Mouse (Mus musculus) intestine, embryonic 14.5 days (tissue): ENCODE data around the gene Olfr111. TPM values are rescaled to one million over a fixed set of nuclear protein-coding genes. Genes with fewer than 3 reads are reported as not detected.

Experiments
- ATAC-seq: fragments of 200-750 bp; cut with Nextera tagmentation; replicated peaks from 2 replicates; pipeline ENCODE4 v1.8.0; 2017; ENCODE audit warnings: low read depth, moderate number of reproducible peaks, moderate TSS enrichment, moderate library complexity; ENCODE audit not compliant: low FRiP score, low TSS enrichment
- DNase-seq: peaks from one replicate; pipeline ENCODE4 v3.0.0-alpha.2; 2018; ENCODE audit warnings: low spot score
- H3K27ac ChIP-seq: fragments of 300-500 bp; sonication (generic); 2 replicates; pipeline ENCODE4 v1.5.1; 2014; ENCODE audit warnings: low read depth, mild to moderate bottlenecking, control low read depth
- H3K27me3 ChIP-seq: fragments of 300-500 bp; sonication (generic); replicated peaks from 2 replicates; pipeline ENCODE4 v1.6.1; 2014; ENCODE audit warnings: low read length, control low read depth; ENCODE audit not compliant: control insufficient read depth, insufficient read depth
- H3K36me3 ChIP-seq: fragments of 300-500 bp; sonication (generic); 2 replicates; pipeline ENCODE4 v1.6.1; 2014; ENCODE audit warnings: low read length, control low read depth; ENCODE audit not compliant: control insufficient read depth, insufficient read depth
- H3K4me1 ChIP-seq: fragments of 300-500 bp; sonication (generic); replicated peaks from 2 replicates; pipeline ENCODE4 v1.6.1; 2014; ENCODE audit warnings: low read length, control low read depth, mixed read lengths; ENCODE audit not compliant: control insufficient read depth, insufficient read depth
- H3K4me2 ChIP-seq: fragments of 300-500 bp; sonication (generic); 2 replicates; pipeline ENCODE4 v1.6.1; 2014; ENCODE audit warnings: low read length
- H3K4me3 ChIP-seq: fragments of 300-500 bp; sonication (generic); 2 replicates; pipeline ENCODE4 v1.5.1; 2014; ENCODE audit warnings: low read depth, low read length, control low read depth, mixed read lengths
- H3K9ac ChIP-seq: fragments of 300-500 bp; sonication (generic); 2 replicates; pipeline ENCODE4 v1.6.1; 2014; ENCODE audit warnings: mild to moderate bottlenecking, low read length
- H3K9me3 ChIP-seq: fragments of 300-500 bp; sonication (generic); 2 replicates; pipeline ENCODE4 v1.6.1; 2016; ENCODE audit warnings: low read length, control low read depth; ENCODE audit not compliant: control insufficient read depth
- WGBS: fragments of 180-500 bp; shearing (Covaris S2); extraction: QIAGEN DNeasy Blood & Tissue Kit; methylation state at CpG from one replicate; pipeline ENCODE4 v1.1.7; 2014; 5-methylcytosine and 5-hydroxymethylcytosine counted together
- polyA plus RNA-seq: library from polyadenylated mRNA; unstranded; fragments of >200 nt; fragmentation: Nextera tagmentation; extraction: Ambion mirVana; gene quantifications from 2 replicates; pipeline ENCODE4 v1.2.1, GENCODE M21; 2014

The Olfr111 gene
- polyA plus RNA-seq, 1 experiment from 2014 or later: not detected

- no peaks in the 10 kb centered on the region for H3K36me3 ChIP-seq
- DNase-seq (no peak), ATAC-seq (no peak)
- no peak overlapping the region for H3K27ac ChIP-seq
- H3K4me2 ChIP-seq: no peak overlapping the region
- no peaks in the 10 kb centered on the region for H3K27me3 ChIP-seq
- H3K4me1 ChIP-seq: no peaks in the 10 kb centered on the region
- 65% methylated on average over 3 of the region's 3 CpGs for WGBS
- H3K9me3 ChIP-seq: no peaks in the 10 kb centered on the region
- H3K9ac ChIP-seq: no peak overlapping the region
- H3K4me3 ChIP-seq: no peak overlapping the region
Observed at GRCm38 (mm10) chr17:37543800-37544435, 36.1 kb downstream of the Olfr111 start.

GRCm38 (mm10) chr17:37558913-37559615, 51.2 kb downstream of the Olfr111 start:
- no peak overlapping the region for H3K27ac ChIP-seq
- DNase-seq (no peak), ATAC-seq (peak; percentile 43; the same call in 1 of the 2 replicates)
- no peaks in the 10 kb centered on the region for H3K4me1 ChIP-seq
- H3K9ac ChIP-seq: no peak overlapping the region
- H3K4me3 ChIP-seq: no peak overlapping the region
- H3K27me3 ChIP-seq: no peaks in the 10 kb centered on the region
- no peaks in the 10 kb centered on the region for H3K36me3 ChIP-seq
- no peaks in the 10 kb centered on the region for H3K9me3 ChIP-seq
- 51% methylated on average over 1 of the region's 1 CpGs for WGBS
- no peak overlapping the region for H3K4me2 ChIP-seq

- ATAC-seq (no peak), DNase-seq (no peak)
- Histone ChIP-seq H3K4me2 (no peak within 1 kb of the TSS), H3K27ac (no peak within 1 kb of the TSS), H3K9ac (no peak within 1 kb of the TSS), H3K27me3 (no peaks in the 10 kb centered on the region), H3K36me3 (no peaks in the 10 kb centered on the region), H3K4me3 (no peak within 1 kb of the TSS), H3K4me1 (no peaks in the 10 kb centered on the region), H3K9me3 (no peaks in the 10 kb centered on the region)
Observed at GRCm38 (mm10) chr17:37569351-37569750, 61.5 kb downstream of the Olfr111 start, which contains the start of gene Olfr112. Gene Olfr112, minus strand, starts transcription at chr17:37569451.

- DNase-seq (no peak), ATAC-seq (no peak)
- H3K27me3 ChIP-seq: no peaks in the 10 kb centered on the region
Observed at GRCm38 (mm10) chr17:37577563-37577962, 69.7 kb downstream of the Olfr111 start, which contains the start of gene Olfr113. Gene Olfr113, minus strand, starts transcription at chr17:37577663.

More at GRCm38 (mm10) chr17:37577563-37577962, 69.7 kb downstream of the Olfr111 start, which contains the start of gene Olfr113:
- Histone ChIP-seq H3K9ac (no peak within 1 kb of the TSS), H3K4me1 (no peaks in the 10 kb centered on the region), H3K4me2 (no peak within 1 kb of the TSS), H3K27ac (no peak within 1 kb of the TSS), H3K9me3 (no peaks in the 10 kb centered on the region), H3K36me3 (no peaks in the 10 kb centered on the region), H3K4me3 (no peak within 1 kb of the TSS)

Other genes starting within 250 kb of the Olfr111 start
- not detected in 2 replicates for gene Olfr98, start 244.3 kb upstream of the Olfr111 start, polyA plus RNA-seq
- gene H2-M3, start 237.8 kb upstream of the Olfr111 start, polyA plus RNA-seq: 4.6 and 5.4 TPM in 2 replicates
- gene Olfr99, start 224.6 kb upstream of the Olfr111 start, polyA plus RNA-seq: not detected in 2 replicates
- not detected in 2 replicates for gene Olfr101, start 203.7 kb upstream of the Olfr111 start, polyA plus RNA-seq
- not detected in 2 replicates for gene Olfr102, start 191.0 kb upstream of the Olfr111 start, polyA plus RNA-seq
- not detected in 2 replicates for gene Olfr103, start 168.3 kb upstream of the Olfr111 start, polyA plus RNA-seq
- not detected in 2 replicates for gene Olfr104-ps, start 148.4 kb upstream of the Olfr111 start, polyA plus RNA-seq
- gene Olfr105-ps, start 129.0 kb upstream of the Olfr111 start, polyA plus RNA-seq: not detected in 2 replicates
- not detected in 2 replicates for gene Olfr106-ps, start 117.6 kb upstream of the Olfr111 start, polyA plus RNA-seq
- gene Olfr107, start 108.8 kb upstream of the Olfr111 start, polyA plus RNA-seq: not detected in 2 replicates
- not detected in 2 replicates for gene Olfr108, start 62.5 kb upstream of the Olfr111 start, polyA plus RNA-seq
- not detected in 2 replicates for gene Olfr109, start 49.1 kb upstream of the Olfr111 start, polyA plus RNA-seq
- not detected in 2 replicates for gene H2-M2, start 24.5 kb upstream of the Olfr111 start, polyA plus RNA-seq
- gene Olfr110, start 15.6 kb upstream of the Olfr111 start, polyA plus RNA-seq: not detected in 2 replicates
- not detected in 2 replicates for gene Olfr112, start 61.4 kb downstream of the Olfr111 start, polyA plus RNA-seq
- gene Olfr113, start 69.6 kb downstream of the Olfr111 start, polyA plus RNA-seq: not detected in 2 replicates
- gene Olfr114, start 84.7 kb downstream of the Olfr111 start, polyA plus RNA-seq: not detected in 2 replicates
- not detected in 2 replicates for gene Olfr115, start 119.1 kb downstream of the Olfr111 start, polyA plus RNA-seq
- gene Olfr116, start 119.2 kb downstream of the Olfr111 start, polyA plus RNA-seq: not detected in 2 replicates
- gene Olfr117, start 155.8 kb downstream of the Olfr111 start, polyA plus RNA-seq: not detected in 2 replicates
- gene Olfr118, start 159.0 kb downstream of the Olfr111 start, polyA plus RNA-seq: not detected in 2 replicates
- not detected in 2 replicates for gene Olfr119, start 188.5 kb downstream of the Olfr111 start, polyA plus RNA-seq
- gene Olfr120, start 213.8 kb downstream of the Olfr111 start, polyA plus RNA-seq: not detected in 2 replicates
- not detected in 2 replicates for gene Olfr121, start 240.8 kb downstream of the Olfr111 start, polyA plus RNA-seq